Mouse (Mus musculus): ENCODE measurements around the gene Akain1. TPM values are rescaled to one million over a fixed set of nuclear protein-coding genes. Genes with fewer than 3 reads are reported as not detected.

The Akain1 gene
- polyA plus RNA-seq, 1 experiment from 2014 or later: not detected

- no peak for ATAC-seq
- H3K4me1 ChIP-seq (ENCODE audit: insufficient read depth, low read depth, low read length): no peaks in the 10 kb centered on the region
- H3K9ac ChIP-seq (replicated peaks; ENCODE audit: low read depth): no peak overlapping the region
- H3K4me3 ChIP-seq (ENCODE audit: low read depth, low read length): no peak overlapping the region
- TF ChIP-seq EP300 (IDR thresholded peaks at IDR 0.05) (no peak), CTCF (IDR thresholded peaks at IDR 0.05) (no peak)
- no peaks in the 10 kb centered on the region for H3K9me3 ChIP-seq (ENCODE audit: low read length)
- 77% methylated on average over 5 of the region's 5 CpGs for WGBS
- no peak overlapping the region for H3K27ac ChIP-seq (ENCODE audit: low read length)
- H3K4me2 ChIP-seq (replicated peaks; ENCODE audit: low read depth, low read length): no peak overlapping the region
- DNase-seq (ENCODE audit: low spot score): no peak
- H3K27me3 ChIP-seq (replicated peaks; ENCODE audit: insufficient read depth, low read length): no peaks in the 10 kb centered on the region
- H3K36me3 ChIP-seq (ENCODE audit: insufficient read depth, low read length): no peaks in the 10 kb centered on the region
Observed at GRCm38 (mm10) chr17:69531472-69531871, 92.3 kb downstream of the Akain1 start.

Other genes with a start within 250 kb of the Akain1 start
- gene Zbtb14, start 56.3 kb upstream of the Akain1 start, polyA plus RNA-seq (2015; fragmentation: Nextera tagmentation; extraction: Ambion mirVana): 13.5 and 15.9 TPM in 2 replicates